Mouse (Mus musculus) A20 (cell line): ENCODE results near the gene Xrcc5.
A peak's percentile ranks its signal among the peaks of the same experiment; 100 is the strongest.

Experiments used
- DNase-seq: peaks from one replicate; pipeline ENCODE4 v3.0.0-alpha.2; 2011; ENCODE audit warnings: low read depth, low spot score

Gene Xrcc5

DNA sequence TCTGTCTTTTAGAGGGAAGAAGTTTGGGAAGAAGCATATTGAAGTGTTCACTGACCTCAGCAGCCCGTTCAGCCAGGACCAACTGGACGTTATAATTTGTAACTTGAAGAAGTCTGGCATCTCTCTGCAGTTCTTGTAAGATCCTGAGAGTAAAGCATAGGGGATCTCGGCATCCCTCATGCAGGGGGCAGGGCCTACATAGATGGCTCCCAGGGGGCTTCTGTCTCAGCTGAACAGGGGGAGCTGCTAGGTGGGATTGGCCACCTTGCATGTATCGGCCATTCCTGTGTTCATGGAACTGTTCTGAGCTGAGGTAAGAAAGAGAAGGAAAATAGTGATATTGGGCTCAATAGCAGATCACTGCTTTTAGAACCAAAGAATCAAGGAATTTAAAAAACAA is 8.2 kb downstream of the Xrcc5 start:
- no peak for DNase-seq

- no peak for DNase-seq
Observed at GRCm38 (mm10) chr1:72316409-72316808, 9.2 kb downstream of the Xrcc5 start.

GRCm38 (mm10) chr1:72316901-72317300 is 9.7 kb downstream of the Xrcc5 start:
- DNase-seq: no peak

GRCm38 (mm10) chr1:72320759-72321158 is 13.5 kb downstream of the Xrcc5 start:
- DNase-seq: no peak

DNA sequence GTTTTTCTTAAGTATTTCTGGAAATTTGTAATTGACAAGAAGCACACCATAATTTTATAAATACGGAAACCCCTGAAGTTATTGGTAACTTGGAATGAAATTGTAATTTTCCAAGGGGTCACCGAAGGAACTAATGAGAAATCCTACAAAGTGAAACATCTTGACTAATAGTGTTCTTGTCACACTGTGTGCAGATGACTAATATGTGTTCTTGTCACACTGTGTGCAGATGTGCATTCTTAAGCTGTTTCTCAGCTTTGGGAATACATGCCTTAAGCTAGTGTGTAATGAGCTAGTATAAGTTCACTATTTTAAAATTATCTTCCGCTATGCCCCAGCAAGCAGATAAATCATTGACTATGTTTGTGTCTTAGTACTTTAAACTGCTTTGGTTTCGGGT is 16.0 kb downstream of the Xrcc5 start:
- DNase-seq: no peak

DNA sequence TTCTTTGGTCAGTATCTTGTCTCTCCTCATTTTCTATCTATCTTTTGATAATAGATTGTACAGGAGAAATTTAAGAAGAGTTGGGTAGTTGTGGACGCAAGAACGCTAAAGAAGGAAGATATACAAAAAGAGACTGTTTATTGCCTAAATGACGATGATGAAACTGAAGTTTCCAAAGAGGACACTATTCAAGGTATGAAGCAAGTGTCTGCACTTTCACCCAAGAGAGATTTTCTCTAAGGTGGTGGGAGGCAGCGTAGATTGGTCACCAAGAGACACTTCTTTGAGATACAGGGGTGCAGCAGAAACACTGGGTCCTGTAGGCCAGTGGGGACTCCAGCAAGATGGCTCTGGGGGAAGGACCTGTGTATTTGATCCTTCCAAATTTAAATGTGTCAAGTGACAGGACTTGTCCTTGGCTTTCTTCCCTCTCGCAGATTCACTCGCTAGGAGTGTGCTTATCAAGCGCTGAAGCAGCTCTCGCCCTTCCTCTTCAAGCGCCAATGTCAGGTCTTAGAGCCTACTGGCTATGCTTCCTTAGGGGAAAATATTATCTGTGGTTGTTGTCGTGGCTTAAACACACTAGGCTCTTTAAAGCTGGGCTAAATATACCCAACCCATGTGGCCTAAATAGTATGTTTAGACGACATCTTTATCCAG is 19.1 kb downstream of the Xrcc5 start:
- no peak for DNase-seq

DNA sequence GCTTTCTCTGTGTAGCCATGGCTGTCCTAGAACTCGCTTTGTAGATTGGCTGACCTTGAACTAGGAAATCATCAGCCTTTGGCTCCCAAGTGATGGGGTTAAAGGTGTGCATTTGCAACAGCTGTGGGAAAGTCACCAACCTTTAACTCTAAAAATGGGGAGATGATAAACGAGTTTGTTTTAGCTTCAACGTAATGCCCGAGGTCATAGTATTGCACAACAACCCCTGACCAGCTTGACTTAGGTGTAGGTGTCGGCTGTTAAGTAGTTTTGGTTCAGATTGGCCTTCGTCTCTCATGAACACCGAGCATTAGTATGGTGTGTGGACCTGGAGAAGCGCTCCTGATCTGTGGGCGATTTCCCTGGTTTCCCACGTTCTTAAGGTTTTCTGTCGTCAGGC is 27.6 kb downstream of the Xrcc5 start:
- DNase-seq: no peak

DNA sequence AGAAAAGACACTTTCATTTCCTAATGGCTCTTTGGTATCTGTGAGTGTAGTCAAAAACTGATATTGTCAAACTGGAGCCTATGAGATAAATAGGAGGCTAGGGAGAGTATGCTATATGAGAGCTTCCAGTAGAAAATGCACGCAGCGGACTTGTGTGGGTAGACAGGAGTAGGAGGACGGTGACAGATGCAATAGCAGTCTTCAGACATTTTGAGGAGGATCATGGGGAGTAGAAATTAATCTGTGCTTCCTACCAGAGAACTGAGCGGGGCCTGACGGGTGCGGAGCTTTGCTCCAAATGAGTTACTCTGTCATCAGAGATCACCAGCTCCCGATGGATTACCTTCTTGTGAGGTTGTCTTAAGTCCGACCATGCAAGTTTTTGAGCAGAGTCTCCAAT is 29.6 kb downstream of the Xrcc5 start:
- no peak for DNase-seq

GRCm38 (mm10) chr1:72338341-72338740 is 31.1 kb downstream of the Xrcc5 start:
- DNase-seq: no peak

- DNase-seq: no peak
Observed at GRCm38 (mm10) chr1:72347873-72348272, 40.7 kb downstream of the Xrcc5 start.

DNA sequence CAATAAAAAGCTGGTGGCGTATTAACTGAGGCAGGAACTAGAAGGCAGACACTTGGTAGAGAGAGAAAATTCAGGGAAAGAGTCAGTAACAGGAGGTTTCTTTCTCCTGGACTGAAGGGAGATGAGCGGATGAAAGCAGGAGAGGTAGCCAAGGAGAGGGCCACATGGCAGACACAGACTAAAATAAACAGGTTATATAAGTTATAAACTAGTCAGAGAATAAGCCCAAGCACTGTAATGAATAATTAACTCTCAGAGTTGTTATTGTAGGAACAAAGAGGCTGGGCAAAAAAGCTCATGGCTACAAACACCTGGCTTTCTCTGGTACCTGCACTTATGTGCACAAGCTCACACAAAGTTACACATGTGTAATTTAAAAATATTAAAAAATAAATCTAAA is 47.6 kb downstream of the Xrcc5 start:
- no peak for DNase-seq

DNA sequence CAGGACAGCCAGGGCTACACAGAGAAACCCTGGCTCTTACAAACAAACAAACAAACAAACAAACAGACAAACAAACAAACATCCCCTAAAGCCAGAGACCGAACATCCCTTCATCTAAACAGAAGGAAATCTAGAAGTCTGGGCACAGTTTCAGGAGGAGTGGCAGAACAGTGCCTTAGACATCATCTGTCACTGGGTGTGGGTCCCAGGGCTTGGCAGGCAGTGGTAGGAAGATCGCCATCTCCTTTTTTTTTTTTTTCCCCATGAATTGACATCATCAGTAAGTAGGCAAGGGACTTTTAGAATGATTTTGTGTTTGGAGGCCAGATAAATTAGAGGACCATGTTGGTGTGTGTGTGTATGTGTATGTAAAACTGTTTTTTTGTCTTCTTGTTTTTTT is 51.0 kb downstream of the Xrcc5 start:
- DNase-seq: no peak

DNA sequence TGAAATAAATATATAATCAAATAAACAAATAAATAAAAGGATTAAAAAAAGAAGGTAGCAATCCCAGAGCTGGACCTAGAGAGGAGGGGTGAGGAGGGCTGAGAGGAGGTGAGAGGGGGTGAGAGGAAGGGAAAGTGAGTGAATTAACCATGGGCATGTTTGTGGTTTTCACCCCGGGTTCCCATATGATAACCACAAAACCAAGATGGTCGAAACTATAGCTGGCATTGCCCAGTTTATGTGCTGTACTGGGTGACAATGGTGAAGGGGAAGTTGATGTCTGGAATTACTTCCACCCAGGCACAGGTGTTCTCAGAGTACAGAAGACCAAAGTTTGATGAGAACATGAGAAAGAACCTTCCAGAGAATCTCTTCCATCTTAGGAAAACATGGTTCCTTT is 52.2 kb downstream of the Xrcc5 start:
- DNase-seq: peak; percentile 7

DNA sequence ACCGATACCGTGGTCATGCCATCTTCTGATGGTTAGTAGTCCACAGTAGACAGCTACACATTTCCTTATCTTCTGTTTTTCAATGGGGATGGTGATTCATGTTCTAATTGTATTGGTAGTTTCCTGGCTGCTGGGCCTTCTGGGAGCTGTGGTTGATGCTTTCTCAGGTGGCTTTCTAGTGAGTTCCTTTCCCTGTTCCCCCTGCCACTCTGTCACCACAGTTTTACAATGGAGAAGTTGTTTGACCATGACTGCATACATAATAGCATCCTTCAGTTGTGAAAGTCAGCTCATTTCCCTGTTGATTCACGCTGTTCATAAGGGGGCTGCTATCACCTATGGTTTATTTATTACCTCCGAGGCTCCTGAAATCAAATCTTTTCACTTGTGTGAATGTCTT is 53.6 kb downstream of the Xrcc5 start:
- no peak for DNase-seq

DNA sequence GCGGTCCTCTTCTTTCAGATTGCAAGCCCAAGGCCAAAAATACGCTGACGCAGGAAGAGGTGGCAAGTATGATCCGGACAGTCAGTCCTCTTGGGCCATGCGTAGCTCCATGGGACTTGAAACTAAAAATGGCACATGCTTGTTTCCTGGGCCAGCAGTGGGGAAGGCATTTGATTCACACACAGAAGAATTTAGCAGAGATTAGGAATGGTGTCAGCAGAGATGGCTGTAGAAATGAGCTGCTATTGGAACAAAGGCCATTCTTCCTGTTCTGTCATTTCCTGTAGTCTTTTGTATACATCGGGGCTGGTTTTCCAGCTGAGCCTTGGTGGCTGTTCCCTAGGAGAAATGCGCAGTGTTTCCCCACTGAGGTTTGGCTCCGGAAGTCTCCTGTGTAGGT is 57.4 kb downstream of the Xrcc5 start:
- no peak for DNase-seq

DNA sequence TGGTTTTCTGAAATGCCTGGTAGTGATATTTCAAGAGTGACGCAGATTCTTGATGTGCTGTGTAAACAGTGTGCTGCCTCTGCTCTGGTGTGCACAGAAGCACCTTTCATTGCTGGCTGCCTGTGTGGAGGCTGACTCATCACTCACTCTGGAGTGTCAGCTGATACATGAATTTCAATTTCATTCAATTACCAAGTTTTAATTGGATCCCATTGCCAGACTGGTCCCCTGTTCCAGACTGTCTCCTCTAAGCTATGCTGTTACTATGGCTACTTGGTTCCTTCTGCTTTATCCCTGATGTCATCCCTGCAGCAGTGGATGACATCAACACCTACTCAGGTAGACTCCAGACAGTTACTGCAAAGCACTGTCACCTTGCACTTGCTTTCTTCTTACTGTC is 65.3 kb downstream of the Xrcc5 start:
- no peak for DNase-seq

DNA sequence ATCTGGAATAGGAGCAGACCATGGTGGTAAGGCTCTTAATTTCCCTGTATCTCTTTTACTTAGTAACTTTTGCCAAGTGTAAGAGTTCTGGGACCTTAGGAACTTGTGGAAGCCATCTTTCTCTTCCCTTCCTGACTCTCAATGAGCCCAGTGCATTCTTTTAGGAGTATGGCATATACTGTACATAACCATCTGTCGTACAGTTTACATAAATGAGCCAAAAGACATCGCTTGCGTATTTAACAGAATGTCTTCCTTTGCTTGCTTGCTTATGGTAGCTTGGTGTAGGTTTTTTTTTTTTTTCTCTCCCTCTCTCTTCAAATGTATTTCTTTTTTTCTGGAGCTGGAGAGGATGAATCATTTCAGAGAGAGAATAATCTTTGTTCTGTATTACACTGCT is 65.7 kb downstream of the Xrcc5 start:
- no peak for DNase-seq

- DNase-seq: no peak
Observed at GRCm38 (mm10) chr1:72373648-72374047, 66.4 kb downstream of the Xrcc5 start.

DNA sequence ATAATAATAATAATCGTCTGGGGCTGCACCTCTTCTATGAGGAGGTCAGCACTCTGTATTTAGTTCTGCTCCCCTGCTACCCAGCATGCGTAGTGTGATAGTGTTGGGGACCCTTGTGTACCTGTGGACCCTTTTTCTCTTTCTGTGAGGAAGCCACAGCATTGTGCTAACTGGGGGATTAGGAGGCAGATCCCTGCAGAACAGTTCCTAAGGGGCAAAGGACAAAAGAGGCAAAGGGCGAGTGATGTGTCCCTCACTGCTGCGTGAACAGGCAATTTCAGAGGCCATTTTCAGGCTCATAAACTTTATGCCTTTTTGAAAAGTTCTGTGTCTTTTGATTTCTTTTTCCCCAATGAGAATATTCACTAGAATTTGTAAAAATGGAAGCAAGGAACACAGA is 66.8 kb downstream of the Xrcc5 start:
- no peak for DNase-seq

GRCm38 (mm10) chr1:72378151-72378550 is 70.9 kb downstream of the Xrcc5 start:
- no peak for DNase-seq

GRCm38 (mm10) chr1:72379752-72380353 is 72.6 kb downstream of the Xrcc5 start:
- DNase-seq: no peak

DNA sequence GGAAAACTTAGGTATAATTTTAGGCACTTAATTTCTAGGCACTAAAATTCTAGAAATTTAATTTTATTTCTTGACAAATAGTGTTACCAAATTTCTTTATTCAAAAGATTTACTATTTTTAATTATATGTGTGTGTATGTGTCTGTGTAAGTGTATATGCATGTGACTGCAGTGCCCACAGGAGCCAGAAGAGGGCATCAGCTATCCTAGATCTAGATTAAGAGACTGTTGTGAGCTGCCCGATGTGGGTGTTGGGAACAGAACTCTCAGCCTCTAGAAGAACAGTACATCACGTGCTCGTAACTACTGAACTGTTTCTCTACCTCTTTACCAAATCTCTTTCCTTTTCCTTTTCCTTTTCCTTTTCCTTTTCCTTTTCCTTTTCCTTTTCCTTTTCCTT is 73.3 kb downstream of the Xrcc5 start:
- no peak for DNase-seq

DNA sequence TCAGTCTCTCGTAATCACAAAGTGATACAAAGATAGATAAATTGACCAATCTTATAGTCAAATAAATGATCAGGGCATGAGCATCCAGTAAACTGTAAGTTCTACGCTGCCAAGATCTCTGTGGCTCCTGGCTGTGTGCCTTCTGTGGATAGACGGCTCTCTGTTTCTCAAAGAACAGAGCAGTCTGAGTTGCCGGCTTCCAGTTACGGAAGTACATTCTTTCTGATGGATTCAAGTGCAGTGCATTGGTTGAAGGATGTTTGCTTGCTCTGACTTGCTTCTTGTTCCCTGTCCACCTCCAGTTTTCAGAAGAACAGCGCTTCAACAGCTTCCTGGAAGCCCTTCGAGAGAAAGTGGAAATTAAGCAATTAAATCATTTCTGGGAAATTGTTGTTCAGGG is 75.8 kb downstream of the Xrcc5 start:
- no peak for DNase-seq

DNA sequence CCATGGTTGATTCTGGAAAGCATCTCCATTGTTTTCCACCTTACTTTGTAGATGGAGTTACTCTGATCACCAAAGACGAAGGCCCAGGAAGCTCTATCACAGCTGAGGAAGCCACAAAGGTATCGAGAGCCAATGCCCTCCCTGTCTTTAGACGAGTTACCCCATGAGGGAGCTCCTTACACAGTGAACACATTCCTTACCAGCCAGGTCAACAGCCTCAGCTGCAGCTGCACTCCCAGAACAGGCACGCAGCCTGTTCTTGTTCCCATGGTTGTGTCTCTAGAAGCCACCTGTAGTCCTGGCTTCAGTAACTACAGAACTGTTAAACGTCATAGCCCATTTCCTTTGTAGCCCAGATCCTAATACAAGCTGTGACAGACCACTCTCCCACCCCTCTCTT is 76.4 kb downstream of the Xrcc5 start:
- no peak for DNase-seq
